Mouse (Mus musculus): ENCODE results near the gene BC048562. TPM values are rescaled to one million over a fixed set of nuclear protein-coding genes. Genes with fewer than 3 reads are reported as not detected.

BC048562 gene
- total RNA-seq, 2 experiments from 2014 or later: not detected

Other genes starting within 250 kb of the BC048562 start
- 1 to 10 TPM; 3.9 to 4.4 TPM for gene Bsn, start 246.1 kb upstream of the BC048562 start, total RNA-seq (2021)
- 100 to 1,000 TPM; 158 to 188 TPM for gene Dag1, start 172.5 kb upstream of the BC048562 start, total RNA-seq (2021)
- 10 to 100 TPM; 26.4 to 27.2 TPM for gene Nicn1, start 146.1 kb upstream of the BC048562 start, total RNA-seq (2021)
- 10 to 100 TPM in 1 of 2 experiments, 1 to 10 TPM in 1; 9.5 to 10.8 TPM for gene Amt, start 139.6 kb upstream of the BC048562 start, total RNA-seq (2021)
- gene Rhoa, start 130.4 kb upstream of the BC048562 start, total RNA-seq (2021): 100 to 1,000 TPM; 357 to 360 TPM
- gene Tcta, start 130.3 kb upstream of the BC048562 start, total RNA-seq (2021): 10 to 100 TPM; 32.7 to 36.7 TPM
- gene Gpx1, start 97.6 kb upstream of the BC048562 start, total RNA-seq (2021): 100 to 1,000 TPM; 473 to 481 TPM
- 100 to 1,000 TPM; 119 to 123 TPM for gene Usp4, start 88.6 kb upstream of the BC048562 start, total RNA-seq (2021)
- 1 to 10 TPM in 1 of 2 experiments, under 1 TPM in 1; 0.73 to 1.4 TPM for gene 1700102P08Rik, start 43.7 kb upstream of the BC048562 start, total RNA-seq (2021)
- gene Ccdc36, start 8.0 kb upstream of the BC048562 start, total RNA-seq (2021): under 1 TPM; 0.25 to 0.28 TPM
- gene Ccdc71, start 24.0 kb downstream of the BC048562 start, total RNA-seq (2021): 10 to 100 TPM; 47.1 to 59.1 TPM
- 10 to 100 TPM; 55.1 to 58.2 TPM for gene Klhdc8b, start 25.1 kb downstream of the BC048562 start, total RNA-seq (2021)
- 100 to 1,000 TPM; 136 to 153 TPM for gene Lamb2, start 43.3 kb downstream of the BC048562 start, total RNA-seq (2021)
- 100 to 1,000 TPM; 225 to 230 TPM for gene Usp19, start 54.1 kb downstream of the BC048562 start, total RNA-seq (2021)
- gene Qars, start 71.2 kb downstream of the BC048562 start, total RNA-seq (2021): 100 to 1,000 TPM; 212 to 220 TPM
- gene Qrich1, start 80.3 kb downstream of the BC048562 start, total RNA-seq (2021): 100 to 1,000 TPM; 162 to 172 TPM
- gene Impdh2, start 123.8 kb downstream of the BC048562 start, total RNA-seq (2021): 100 to 1,000 TPM; 105 to 106 TPM
- 10 to 100 TPM; 55.8 to 58.7 TPM for gene Ndufaf3, start 131.0 kb downstream of the BC048562 start, total RNA-seq (2021)
- gene Dalrd3, start 133.4 kb downstream of the BC048562 start, total RNA-seq (2021): 10 to 100 TPM; 60.3 to 74.2 TPM
- 100 to 1,000 TPM; 150 to 157 TPM for gene Wdr6, start 142.3 kb downstream of the BC048562 start, total RNA-seq (2021)
- gene P4htm, start 161.2 kb downstream of the BC048562 start, total RNA-seq (2021): 10 to 100 TPM; 13.4 to 16.2 TPM
- gene Arih2, start 212.9 kb downstream of the BC048562 start, total RNA-seq (2021): 10 to 100 TPM; 80.1 to 80.7 TPM
- 100 to 1,000 TPM in 1 of 2 experiments, 10 to 100 TPM in 1; 92.7 to 115 TPM for gene Slc25a20, start 225.6 kb downstream of the BC048562 start, total RNA-seq (2021)

All from adrenal gland, postnatal 4 days (tissue).